Mouse (Mus musculus): ENCODE measurements around the gene Higd1c. TPM values are rescaled to one million over a fixed set of nuclear protein-coding genes. Genes with fewer than 3 reads are reported as not detected.
"Not testable (repeated sequence)": the region's sequence is repeated elsewhere in the genome, so short reads cannot be mapped to it uniquely, and the experiment has no call there.

The Higd1c gene
- polyA plus RNA-seq (2014; fragmentation: Nextera tagmentation; extraction: Ambion mirVana) = not detected in 2 replicates

DNA sequence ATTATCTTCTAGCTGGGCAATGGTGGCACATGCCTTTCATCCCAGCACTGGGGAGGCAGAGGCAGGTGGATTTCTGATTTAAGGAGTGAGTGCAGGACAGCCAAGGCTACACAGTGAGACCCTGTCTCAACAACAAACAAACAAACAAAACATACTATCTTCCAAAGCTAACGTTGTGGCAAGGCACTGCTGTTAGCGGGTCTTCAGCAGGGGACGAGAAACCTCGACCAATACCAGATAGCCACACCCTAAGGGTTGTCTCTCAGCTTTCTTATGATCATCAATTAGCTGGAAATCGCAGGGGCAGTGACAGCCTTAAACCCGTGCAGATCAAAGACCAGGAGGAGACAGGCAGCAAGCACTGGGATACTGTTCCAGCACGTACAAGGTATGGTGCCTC is at the start of gene Higd1c:
Higd1c (plus strand) TSS at position 301 of the 400 bp plus-strand sequence.
- Histone ChIP-seq H3K9ac (ENCODE audit: low read length) (no peak within 1 kb of the TSS), H3K27me3 (ENCODE audit: control insufficient read depth, insufficient read depth, low read length) (no peaks in the 10 kb centered on the region), H3K4me3 (ENCODE audit: low read depth, low read length) (no peak within 1 kb of the TSS), H3K9me3 (ENCODE audit: control insufficient read depth, low read length) (no peaks in the 10 kb centered on the region), H3K36me3 (ENCODE audit: control insufficient read depth, insufficient read depth, low read length) (no peaks in the 10 kb centered on the region), H3K4me2 (ENCODE audit: low read depth) (no peak within 1 kb of the TSS), H3K4me1 (ENCODE audit: control insufficient read depth, insufficient read depth, low read length) (no peaks in the 10 kb centered on the region), H3K27ac (ENCODE audit: low read depth, low read length) (no peak within 1 kb of the TSS)
- no peak for ATAC-seq (ENCODE audit: insufficient read depth, low FRiP score, low TSS enrichment)
- whole genome bisulfite sequencing = 71% methylated on average over 7 of the region's 7 CpGs
- no peak for DNase-seq (ENCODE audit: low spot score)

DNA sequence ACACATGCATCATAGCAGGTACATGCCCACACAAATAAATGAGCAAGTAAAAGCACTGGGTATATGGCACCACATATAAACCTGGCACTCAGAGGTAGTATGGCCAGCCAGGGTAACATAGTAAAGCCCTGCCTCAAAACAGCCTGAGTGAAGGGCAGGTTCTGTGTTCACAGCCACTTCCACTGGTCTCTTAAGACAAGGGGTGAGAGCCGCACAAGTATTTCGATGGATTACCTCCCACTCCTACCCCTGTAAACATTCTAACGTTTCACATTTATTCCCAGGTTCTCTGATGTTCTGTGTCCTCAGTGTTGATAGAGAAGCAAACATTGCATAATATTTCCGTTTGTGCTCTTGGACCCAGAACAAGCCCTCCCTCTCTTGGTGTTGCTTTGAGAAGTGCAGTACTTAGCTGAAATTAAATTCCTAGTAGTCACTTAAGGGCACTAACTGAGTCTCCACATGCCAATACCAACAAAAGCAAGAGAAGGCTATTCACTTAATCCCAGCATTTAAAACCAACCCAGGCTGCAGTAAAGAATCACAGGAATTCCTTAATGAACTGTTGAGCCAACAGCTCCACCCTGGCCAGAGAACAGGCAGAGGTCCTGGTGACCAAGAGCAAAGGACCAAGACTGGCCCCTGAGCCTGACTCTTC is 46.2 kb upstream of the Higd1c start:
- not testable (repeated sequence) for H3K4me3 ChIP-seq (ENCODE audit: low read depth, low read length); H3K4me2 ChIP-seq (ENCODE audit: low read depth); DNase-seq (ENCODE audit: low spot score); H3K27ac ChIP-seq (ENCODE audit: low read depth, low read length); H3K9me3 ChIP-seq (ENCODE audit: control insufficient read depth, low read length); ATAC-seq (ENCODE audit: insufficient read depth, low FRiP score, low TSS enrichment); H3K27me3 ChIP-seq (ENCODE audit: control insufficient read depth, insufficient read depth, low read length); H3K9ac ChIP-seq (ENCODE audit: low read length); H3K4me1 ChIP-seq (ENCODE audit: control insufficient read depth, insufficient read depth, low read length); H3K36me3 ChIP-seq (ENCODE audit: control insufficient read depth, insufficient read depth, low read length)
- 90% methylated on average over 4 of the region's 4 CpGs for WGBS

DNA sequence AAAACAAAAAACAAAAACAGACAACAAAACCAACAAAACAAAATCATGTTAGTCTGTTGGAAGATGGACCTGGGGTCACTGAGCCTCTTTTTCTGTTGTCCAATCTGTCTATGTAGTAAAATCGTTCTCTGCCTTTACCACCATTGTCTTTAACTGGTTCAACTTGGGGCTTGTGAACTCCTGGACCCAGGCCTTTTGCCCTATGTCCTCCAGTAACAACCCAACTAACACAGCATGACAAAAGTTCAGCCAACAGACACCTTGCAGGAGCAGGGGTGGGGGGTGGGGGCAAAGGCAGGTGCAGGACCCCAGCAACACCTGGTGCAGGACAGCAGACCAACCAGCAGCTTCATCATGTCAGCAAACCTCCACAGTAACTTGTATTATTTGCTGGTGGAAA is 44.5 kb upstream of the Higd1c start:
- Histone ChIP-seq H3K27ac (ENCODE audit: low read depth, low read length) (no peak overlapping the region), H3K9ac (ENCODE audit: low read length) (no peak overlapping the region), H3K4me2 (ENCODE audit: low read depth) (no peak overlapping the region), H3K4me3 (ENCODE audit: low read depth, low read length) (no peak overlapping the region), H3K9me3 (ENCODE audit: control insufficient read depth, low read length) (no peaks in the 10 kb centered on the region), H3K4me1 (ENCODE audit: control insufficient read depth, insufficient read depth, low read length) (no peaks in the 10 kb centered on the region), H3K36me3 (ENCODE audit: control insufficient read depth, insufficient read depth, low read length) (no peaks in the 10 kb centered on the region), H3K27me3 (ENCODE audit: control insufficient read depth, insufficient read depth, low read length) (no peaks in the 10 kb centered on the region)
- DNase-seq (ENCODE audit: low spot score) (no peak), ATAC-seq (ENCODE audit: insufficient read depth, low FRiP score, low TSS enrichment) (no peak)
- WGBS = 85% methylated on average over 1 of the region's 1 CpGs

DNA sequence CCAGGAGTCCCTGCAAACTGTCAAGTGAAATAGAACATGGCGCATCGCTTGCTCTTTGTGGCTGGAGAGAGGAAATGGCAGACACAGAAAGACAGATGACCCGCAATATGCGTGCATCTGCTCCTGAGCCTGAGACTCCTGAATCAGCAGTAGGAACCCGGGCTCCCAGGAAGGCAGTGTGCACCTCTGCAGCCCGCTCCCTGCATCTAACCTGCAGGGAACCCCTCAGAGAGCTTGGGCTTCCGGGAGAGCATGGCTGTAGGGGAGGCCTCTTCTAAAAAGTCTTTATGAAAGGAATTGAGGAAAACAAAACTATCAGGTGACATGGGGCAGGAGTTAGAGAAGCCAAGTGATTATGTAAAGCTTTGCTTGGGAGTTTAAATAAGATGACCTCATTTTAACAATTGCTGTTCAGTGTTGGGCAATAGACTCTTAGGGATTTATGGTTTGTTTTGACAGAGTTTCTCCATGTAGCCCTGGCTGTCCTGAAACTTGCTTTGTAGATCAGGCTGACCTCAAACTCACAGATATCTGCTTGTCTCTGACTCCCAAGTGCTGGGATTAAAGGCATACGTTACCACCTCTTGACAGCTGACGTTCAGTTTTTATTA is 43.9 kb upstream of the Higd1c start:
- no peak for DNase-seq (ENCODE audit: low spot score)
- 85% methylated on average over 9 of the region's 9 CpGs for WGBS
- ATAC-seq (ENCODE audit: insufficient read depth, low FRiP score, low TSS enrichment) = no peak
- no peaks in the 10 kb centered on the region for H3K9me3 ChIP-seq (ENCODE audit: control insufficient read depth, low read length)
- H3K27ac ChIP-seq (ENCODE audit: low read depth, low read length) = no peak overlapping the region
- no peaks in the 10 kb centered on the region for H3K36me3 ChIP-seq (ENCODE audit: control insufficient read depth, insufficient read depth, low read length)
- no peak overlapping the region for H3K4me2 ChIP-seq (ENCODE audit: low read depth)
- H3K9ac ChIP-seq (ENCODE audit: low read length) = no peak overlapping the region
- no peak overlapping the region for H3K4me3 ChIP-seq (ENCODE audit: low read depth, low read length)
- no peaks in the 10 kb centered on the region for H3K4me1 ChIP-seq (ENCODE audit: control insufficient read depth, insufficient read depth, low read length)
- no peaks in the 10 kb centered on the region for H3K27me3 ChIP-seq (ENCODE audit: control insufficient read depth, insufficient read depth, low read length)

DNA sequence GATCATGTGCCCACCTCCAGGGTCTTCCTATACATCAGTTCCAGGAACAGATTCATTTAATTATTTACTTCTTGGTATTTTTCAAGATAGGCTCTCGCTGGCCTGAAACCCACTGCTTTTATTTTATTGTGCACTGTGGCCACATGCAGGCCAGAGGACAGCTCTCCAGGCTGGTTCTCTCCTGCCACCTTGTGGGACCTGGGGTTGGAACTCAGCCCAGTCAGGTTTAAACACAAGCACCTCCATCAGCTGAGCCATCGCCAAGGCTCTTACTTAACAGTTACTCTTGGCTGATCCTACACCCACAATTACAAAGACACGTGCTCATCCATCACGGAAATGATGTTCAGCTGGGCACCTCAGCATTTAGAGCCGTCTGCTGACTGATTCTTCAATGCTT is 43.2 kb upstream of the Higd1c start:
- 60% methylated on average over 5 of the region's 5 CpGs for WGBS
- H3K9ac ChIP-seq (ENCODE audit: low read length) = no peak overlapping the region
- H3K4me2 ChIP-seq (ENCODE audit: low read depth) = no peak overlapping the region
- peak; percentile 16 for DNase-seq (ENCODE audit: low spot score)
- ATAC-seq (ENCODE audit: insufficient read depth, low FRiP score, low TSS enrichment) = no peak
- H3K9me3 ChIP-seq (ENCODE audit: control insufficient read depth, low read length) = no peaks in the 10 kb centered on the region
- no peak overlapping the region for H3K4me3 ChIP-seq (ENCODE audit: low read depth, low read length)
- no peaks in the 10 kb centered on the region for H3K27me3 ChIP-seq (ENCODE audit: control insufficient read depth, insufficient read depth, low read length)
- H3K4me1 ChIP-seq (ENCODE audit: control insufficient read depth, insufficient read depth, low read length) = no peaks in the 10 kb centered on the region
- H3K36me3 ChIP-seq (ENCODE audit: control insufficient read depth, insufficient read depth, low read length) = no peaks in the 10 kb centered on the region
- H3K27ac ChIP-seq (ENCODE audit: low read depth, low read length) = no peak overlapping the region

DNA sequence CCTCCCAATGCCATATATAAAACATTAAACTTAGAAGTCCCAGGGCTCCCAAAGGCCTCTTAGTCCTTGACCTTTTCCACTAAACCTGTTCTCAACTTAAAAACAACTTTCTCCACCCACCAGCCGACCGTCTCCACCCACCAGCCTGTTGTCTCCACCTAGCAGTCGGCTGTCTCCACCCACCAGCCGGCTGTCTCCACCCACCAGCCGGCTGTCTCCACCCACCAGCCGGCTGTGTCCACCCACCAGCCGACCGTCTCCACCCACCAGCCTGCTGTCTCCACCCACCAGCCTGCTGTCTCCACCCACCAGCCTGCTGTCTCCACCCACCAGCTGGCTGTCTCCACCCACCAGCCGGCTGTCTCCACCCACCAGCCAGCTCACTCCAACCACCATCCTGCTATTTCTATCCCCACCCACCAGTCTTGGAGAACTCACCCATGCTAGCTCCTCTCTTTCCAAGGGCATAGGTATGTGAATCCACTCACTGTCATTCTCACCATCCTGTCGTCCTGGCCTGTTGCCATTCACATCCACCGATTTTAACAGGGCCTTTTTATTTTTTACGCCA is 40.2 kb upstream of the Higd1c start:
- Histone ChIP-seq H3K4me2 (ENCODE audit: low read depth) (no peak overlapping the region), H3K4me3 (ENCODE audit: low read depth, low read length) (no peak overlapping the region), H3K36me3 (ENCODE audit: control insufficient read depth, insufficient read depth, low read length) (no peaks in the 10 kb centered on the region), H3K9ac (ENCODE audit: low read length) (no peak overlapping the region), H3K4me1 (ENCODE audit: control insufficient read depth, insufficient read depth, low read length) (no peaks in the 10 kb centered on the region), H3K27me3 (ENCODE audit: control insufficient read depth, insufficient read depth, low read length) (no peaks in the 10 kb centered on the region), H3K9me3 (ENCODE audit: control insufficient read depth, low read length) (no peaks in the 10 kb centered on the region), H3K27ac (ENCODE audit: low read depth, low read length) (no peak overlapping the region)
- no peak for DNase-seq (ENCODE audit: low spot score)
- 76% methylated on average over 12 of the region's 12 CpGs for WGBS
- ATAC-seq (ENCODE audit: insufficient read depth, low FRiP score, low TSS enrichment) = no peak

DNA sequence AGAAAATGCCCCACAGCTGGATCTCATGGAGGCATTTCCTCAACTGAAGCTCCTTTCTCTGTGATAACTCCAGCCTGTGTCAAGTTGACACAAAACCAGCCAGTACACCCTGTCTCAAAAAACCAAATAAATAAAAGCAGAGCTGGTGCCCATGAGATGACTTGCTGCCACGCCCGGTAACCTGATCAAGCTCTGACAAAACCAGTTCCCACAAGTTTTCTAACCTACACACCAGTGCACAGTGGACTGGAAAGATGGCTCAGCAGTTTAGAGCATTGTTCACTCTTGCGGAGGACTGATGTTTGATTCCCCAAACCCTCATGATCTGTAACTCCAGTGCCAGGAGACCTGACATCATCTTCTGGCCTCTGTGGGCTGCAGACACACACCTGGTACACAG is 39.1 kb upstream of the Higd1c start:
- Histone ChIP-seq H3K9ac (ENCODE audit: low read length) (no peak overlapping the region), H3K27me3 (ENCODE audit: control insufficient read depth, insufficient read depth, low read length) (no peaks in the 10 kb centered on the region), H3K9me3 (ENCODE audit: control insufficient read depth, low read length) (no peaks in the 10 kb centered on the region), H3K4me2 (ENCODE audit: low read depth) (no peak overlapping the region), H3K4me1 (ENCODE audit: control insufficient read depth, insufficient read depth, low read length) (no peaks in the 10 kb centered on the region), H3K36me3 (ENCODE audit: control insufficient read depth, insufficient read depth, low read length) (no peaks in the 10 kb centered on the region), H3K4me3 (ENCODE audit: low read depth, low read length) (no peak overlapping the region), H3K27ac (ENCODE audit: low read depth, low read length) (no peak overlapping the region)
- WGBS = 93% methylated on average over 3 of the region's 3 CpGs
- DNase-seq (ENCODE audit: low spot score) (no peak), ATAC-seq (ENCODE audit: insufficient read depth, low FRiP score, low TSS enrichment) (no peak)

DNA sequence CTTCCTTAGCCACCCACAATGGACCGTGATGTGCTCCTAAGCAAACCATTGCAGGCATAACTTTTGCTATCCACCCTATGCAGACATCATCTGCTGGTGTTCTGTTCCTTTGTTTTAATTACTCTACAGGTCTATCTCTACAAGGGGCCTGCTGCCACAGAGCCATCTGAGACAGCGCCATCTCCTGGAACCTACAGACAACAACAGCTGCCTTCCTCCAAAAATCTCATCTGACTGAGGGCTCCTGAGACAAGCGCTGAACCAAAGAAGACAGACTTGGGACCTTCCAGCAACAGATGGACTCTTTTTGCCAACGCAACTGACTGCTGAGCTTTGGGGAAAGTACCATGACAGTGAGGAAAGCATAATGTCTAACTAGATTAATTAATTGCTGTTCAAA is 36.3 kb upstream of the Higd1c start:
- H3K36me3 ChIP-seq (ENCODE audit: control insufficient read depth, insufficient read depth, low read length); H3K9ac ChIP-seq (ENCODE audit: low read length); ATAC-seq (ENCODE audit: insufficient read depth, low FRiP score, low TSS enrichment); H3K4me1 ChIP-seq (ENCODE audit: control insufficient read depth, insufficient read depth, low read length); H3K9me3 ChIP-seq (ENCODE audit: control insufficient read depth, low read length); H3K27ac ChIP-seq (ENCODE audit: low read depth, low read length); H3K4me2 ChIP-seq (ENCODE audit: low read depth); DNase-seq (ENCODE audit: low spot score); H3K4me3 ChIP-seq (ENCODE audit: low read depth, low read length); H3K27me3 ChIP-seq (ENCODE audit: control insufficient read depth, insufficient read depth, low read length): not testable (repeated sequence)
- WGBS = 66% methylated on average over 3 of the region's 4 CpGs

DNA sequence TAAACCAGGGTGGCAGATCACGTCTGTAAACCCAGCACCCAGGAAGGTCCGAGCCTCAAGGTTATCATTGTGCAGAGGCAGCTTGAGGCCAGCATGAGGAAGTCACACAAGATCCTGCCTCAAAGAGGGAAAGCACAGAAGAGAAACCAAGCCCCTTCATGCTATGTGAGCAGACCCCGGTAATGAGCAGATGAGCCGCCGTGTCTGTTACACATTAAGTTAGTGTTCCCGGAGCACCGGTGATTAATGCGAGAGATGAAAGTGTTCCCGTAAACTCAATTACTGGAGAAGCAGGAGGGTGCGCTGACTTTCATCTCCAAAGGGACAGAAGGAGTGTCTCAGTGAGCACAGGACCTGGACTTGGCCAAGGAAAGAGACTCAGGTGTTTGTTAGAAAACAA is 35.0 kb upstream of the Higd1c start:
- not testable (repeated sequence) for H3K4me3 ChIP-seq (ENCODE audit: low read depth, low read length); DNase-seq (ENCODE audit: low spot score); H3K9me3 ChIP-seq (ENCODE audit: control insufficient read depth, low read length); ATAC-seq (ENCODE audit: insufficient read depth, low FRiP score, low TSS enrichment); H3K27ac ChIP-seq (ENCODE audit: low read depth, low read length); H3K27me3 ChIP-seq (ENCODE audit: control insufficient read depth, insufficient read depth, low read length); H3K4me2 ChIP-seq (ENCODE audit: low read depth); H3K9ac ChIP-seq (ENCODE audit: low read length); H3K4me1 ChIP-seq (ENCODE audit: control insufficient read depth, insufficient read depth, low read length); H3K36me3 ChIP-seq (ENCODE audit: control insufficient read depth, insufficient read depth, low read length)
- 56% methylated on average over 10 of the region's 10 CpGs for WGBS

Measured in neural tube, embryonic 11.5 days (tissue).